Mouse (Mus musculus): ENCODE data around the gene Serping1. TPM values are rescaled to one million over a fixed set of nuclear protein-coding genes. Genes with fewer than 3 reads are reported as not detected.

Gene Serping1
- total and polyA plus RNA-seq, 3 experiments, result not detected

DNA sequence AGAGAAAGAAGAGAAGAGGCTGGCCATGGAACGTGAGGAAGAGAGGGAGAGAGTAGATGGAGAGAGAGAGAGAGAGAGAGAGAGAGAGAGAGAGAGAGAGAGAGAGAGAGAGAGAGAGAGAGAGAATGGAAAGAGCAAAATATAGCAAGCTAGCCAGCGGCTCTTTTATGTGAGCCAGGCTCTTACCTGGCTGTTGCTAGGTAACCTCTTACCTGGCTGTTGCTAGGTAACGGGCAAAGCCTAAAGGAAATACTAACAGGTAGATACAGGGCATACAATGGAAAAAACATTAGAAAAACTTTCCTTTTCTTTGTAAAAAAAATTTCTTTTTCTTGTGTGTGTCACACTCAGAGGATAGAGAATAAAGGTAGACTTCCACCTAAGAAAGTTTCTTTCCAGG, 2.5 kb upstream of the Serping1 start:
- H3K4me2 ChIP-seq (ENCODE audit: insufficient read depth, low read depth, poor library complexity, severe bottlenecking), result no peak overlapping the region
- H3K9ac ChIP-seq (ENCODE audit: insufficient read depth, low read depth), result no peak overlapping the region
- H3K36me3 ChIP-seq (replicated peaks in 1 of 2; ENCODE audit: control insufficient read depth in 1 of 2, insufficient read depth in 1 of 2, low read length in 1 of 2), result no peaks in the 10 kb centered on the region
- DNase-seq (ENCODE audit: extremely low read depth), result no peak
- H3K79me2 ChIP-seq (replicated peaks; ENCODE audit: control insufficient read depth, extremely low read depth, insufficient read depth, poor library complexity, severe bottlenecking), result no peaks in the 10 kb centered on the region
- dilution Hi-C loops (cut with MboI; ENCODE audit: extremely low pct_ligation_motif_present, extremely low pct_unique_long_range_greater_than_20kb, low sequenced_read_pairs), result no loop called here
- no peak overlapping the region for H3K27ac ChIP-seq (ENCODE audit: insufficient read depth, low read depth)
- no peak for TF ChIP-seq E2F4 (IDR thresholded peaks at IDR 0.05; ENCODE audit: insufficient replicate concordance, low read depth, low read length)
- no peak for TF ChIP-seq BHLHE40 (IDR thresholded peaks at IDR 0.05; ENCODE audit: low read depth, low read length)
- no peak for TF ChIP-seq MAFK (IDR thresholded peaks at IDR 0.05; ENCODE audit: insufficient replicate concordance, low read length)
- TF ChIP-seq HCFC1 (IDR thresholded peaks at IDR 0.05; ENCODE audit: low read depth, low read length), result no peak
- TF ChIP-seq NRF1 (IDR thresholded peaks at IDR 0.05; ENCODE audit: low read depth, low read length), result no peak
- no peak for TF ChIP-seq ELF1 (IDR thresholded peaks at IDR 0.05; ENCODE audit: low read depth, low read length)
- H3K4me1 ChIP-seq (ENCODE audit: control insufficient read depth in 1 of 2, insufficient read depth in 2 of 2), result no peaks in the 10 kb centered on the region
- peaks cover 46% of the 10 kb centered on the region for H3K27me3 ChIP-seq (replicated peaks)
- H3K9me3 ChIP-seq (replicated peaks; ENCODE audit: low read length), result no peaks in the 10 kb centered on the region
- H3K4me3 ChIP-seq (replicated peaks in 1 of 3; ENCODE audit: low read depth in 2 of 3, low read length in 2 of 3, poor library complexity in 1 of 3), result no peak overlapping the region
- in situ Hi-C loops (cut with MboI; ENCODE audit: low pct_ligation_motif_present, low pct_unique_long_range_greater_than_20kb, low sequenced_read_pairs), result no loop called here

GRCm38 (mm10) chr2:84775665-84776064, 421 bp upstream of the Serping1 start:
- H3K4me1 ChIP-seq (ENCODE audit: control insufficient read depth in 1 of 2, insufficient read depth in 2 of 2), result no peaks in the 10 kb centered on the region
- peaks cover 59% of the 10 kb centered on the region for H3K27me3 ChIP-seq (replicated peaks)
- no peak overlapping the region for H3K4me3 ChIP-seq (replicated peaks in 1 of 3; ENCODE audit: low read depth in 2 of 3, low read length in 2 of 3, poor library complexity in 1 of 3)
- in situ Hi-C loops (cut with MboI; ENCODE audit: low pct_ligation_motif_present, low pct_unique_long_range_greater_than_20kb, low sequenced_read_pairs) (no loop called here), dilution Hi-C loops (cut with MboI; ENCODE audit: extremely low pct_ligation_motif_present, extremely low pct_unique_long_range_greater_than_20kb, low sequenced_read_pairs) (no loop called here)
- H3K27ac ChIP-seq (ENCODE audit: insufficient read depth, low read depth), result no peak overlapping the region
- no peak for TF ChIP-seq ZMIZ1 (IDR thresholded peaks at IDR 0.05; ENCODE audit: low read depth, low read length)
- TF ChIP-seq GABPA (IDR thresholded peaks at IDR 0.05; ENCODE audit: insufficient replicate concordance, low read depth, low read length), result no peak
- H3K79me2 ChIP-seq (replicated peaks; ENCODE audit: control insufficient read depth, extremely low read depth, insufficient read depth, poor library complexity, severe bottlenecking), result no peaks in the 10 kb centered on the region
- no peak overlapping the region for H3K4me2 ChIP-seq (ENCODE audit: insufficient read depth, low read depth, poor library complexity, severe bottlenecking)
- H3K36me3 ChIP-seq (replicated peaks in 1 of 2; ENCODE audit: control insufficient read depth in 1 of 2, insufficient read depth in 1 of 2, low read length in 1 of 2), result no peaks in the 10 kb centered on the region
- H3K9me3 ChIP-seq (replicated peaks; ENCODE audit: low read length), result no peaks in the 10 kb centered on the region
- no peak overlapping the region for H3K9ac ChIP-seq (ENCODE audit: insufficient read depth, low read depth)
- DNase-seq (ENCODE audit: extremely low read depth), result no peak

DNA sequence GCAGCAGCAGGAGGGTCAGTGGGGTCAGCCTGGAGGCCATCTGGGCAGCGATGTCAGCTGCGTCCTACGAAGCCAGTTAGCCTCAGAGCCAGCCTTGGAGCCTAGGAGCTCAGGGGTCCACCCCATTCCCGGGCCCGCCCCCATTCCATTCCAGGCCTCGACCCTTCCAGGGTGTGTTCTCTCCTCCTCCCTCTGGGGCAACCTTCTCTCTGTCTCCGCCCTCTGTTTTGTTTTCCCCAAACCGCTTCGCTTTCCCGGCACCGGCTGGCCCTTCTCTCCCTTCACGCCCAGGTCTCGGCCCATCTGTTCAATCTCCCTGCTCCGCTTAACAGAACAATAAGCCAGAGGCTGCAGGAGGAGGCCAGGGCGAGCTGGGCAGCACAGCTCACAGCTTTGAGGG, 493 bp downstream of the Serping1 start:
- dilution Hi-C loops (cut with MboI; ENCODE audit: extremely low pct_ligation_motif_present, extremely low pct_unique_long_range_greater_than_20kb, low sequenced_read_pairs), result no loop called here

More for the DNA sequence above, 493 bp downstream of the Serping1 start:
- Histone ChIP-seq H3K9ac (ENCODE audit: insufficient read depth, low read depth) (no peak overlapping the region), H3K4me1 (ENCODE audit: control insufficient read depth in 1 of 2, insufficient read depth in 2 of 2) (no peaks in the 10 kb centered on the region), H3K27ac (ENCODE audit: insufficient read depth, low read depth) (no peak overlapping the region), H3K79me2 (replicated peaks; ENCODE audit: control insufficient read depth, extremely low read depth, insufficient read depth, poor library complexity, severe bottlenecking) (no peaks in the 10 kb centered on the region), H3K4me3 (replicated peaks in 1 of 3; ENCODE audit: low read depth in 2 of 3, low read length in 2 of 3, poor library complexity in 1 of 3) (no peak overlapping the region), H3K4me2 (ENCODE audit: insufficient read depth, low read depth, poor library complexity, severe bottlenecking) (no peak overlapping the region), H3K27me3 (replicated peaks) (peaks cover 67% of the 10 kb centered on the region), H3K9me3 (replicated peaks; ENCODE audit: low read length) (no peaks in the 10 kb centered on the region), H3K36me3 (replicated peaks in 1 of 2; ENCODE audit: control insufficient read depth in 1 of 2, insufficient read depth in 1 of 2, low read length in 1 of 2) (no peaks in the 10 kb centered on the region)
- in situ Hi-C loops (cut with MboI; ENCODE audit: low pct_ligation_motif_present, low pct_unique_long_range_greater_than_20kb, low sequenced_read_pairs), result no loop called here
- TF ChIP-seq JUN (IDR thresholded peaks at IDR 0.05; ENCODE audit: insufficient read depth, low read depth, low read length) (no peak), SMC3 (IDR thresholded peaks at IDR 0.05; ENCODE audit: low read depth, low read length) (no peak), RAD21 (IDR thresholded peaks at IDR 0.05; ENCODE audit: low read depth, low read length) (no peak), ZNF384 (IDR thresholded peaks at IDR 0.05; ENCODE audit: low read depth, low read length) (no peak), BHLHE40 (IDR thresholded peaks at IDR 0.05; ENCODE audit: low read depth, low read length) (no peak), MXI1 (IDR thresholded peaks at IDR 0.05; ENCODE audit: low read depth, low read length) (no peak), UBTF (IDR thresholded peaks at IDR 0.05; ENCODE audit: low read depth, low read length) (no peak), NRF1 (IDR thresholded peaks at IDR 0.05; ENCODE audit: low read depth, low read length) (no peak), ZKSCAN1 (IDR thresholded peaks at IDR 0.05; ENCODE audit: borderline replicate concordance, low read depth, low read length) (no peak), IRF4 (IDR thresholded peaks at IDR 0.05; ENCODE audit: low read depth, low read length) (no peak), CHD2 (IDR thresholded peaks at IDR 0.05; ENCODE audit: low read length) (no peak), RCOR1 (conservative IDR thresholded peaks at IDR 0.05; ENCODE audit: low read depth, low read length) (no peak), JUND (conservative IDR thresholded peaks at IDR 0.05; ENCODE audit: low read depth, low read length) (no peak), ELF1 (IDR thresholded peaks at IDR 0.05; ENCODE audit: low read depth, low read length) (no peak), USF1 (IDR thresholded peaks at IDR 0.05; ENCODE audit: low read depth, low read length) (no peak), USF2 (conservative IDR thresholded peaks at IDR 0.05; ENCODE audit: low read depth, low read length) (no peak), E2F4 (IDR thresholded peaks at IDR 0.05; ENCODE audit: insufficient replicate concordance, low read depth, low read length) (no peak), CTCF (conservative IDR thresholded peaks at IDR 0.05 in 1 of 2, IDR thresholded peaks at IDR 0.05 in 1 of 2; ENCODE audit: low read depth in 2 of 2, low read length in 2 of 2) (no peak), KAT2A (IDR thresholded peaks at IDR 0.05; ENCODE audit: insufficient replicate concordance, low read length) (no peak)
- DNase-seq (ENCODE audit: extremely low read depth), result no peak

Data from CH12.LX (cell line).